Mouse (Mus musculus): ENCODE measurements at regions not wholly inside any gene's neighbourhood (a gene's known extent, or its start where the extent isn't known, plus 50 kb on each side); places are given as distances from the start of the nearest gene placed in this dataset.

DNA sequence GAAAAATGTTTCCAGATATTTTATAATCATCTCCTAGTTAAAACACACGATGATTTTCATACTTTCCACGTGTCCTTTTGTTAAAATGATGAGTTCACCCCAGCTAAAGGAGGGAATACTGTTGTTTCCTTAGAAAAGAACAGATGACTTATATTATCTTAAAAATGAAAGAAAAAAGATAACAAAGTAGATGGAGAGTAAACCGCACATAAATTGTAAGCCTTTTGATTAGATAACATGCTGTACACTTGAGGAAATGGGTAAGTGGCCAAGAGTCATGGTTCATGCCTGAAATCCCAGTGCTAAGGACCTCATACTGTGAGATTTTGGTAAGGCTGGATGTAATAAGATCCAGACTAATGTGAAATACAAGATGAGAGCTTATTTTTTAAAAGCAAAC, 372.6 kb downstream of the Cdh9 start:
- no peak for TF ChIP-seq CTCF (IDR thresholded peaks at IDR 0.05; ENCODE audit: control insufficient read depth, insufficient read depth, insufficient replicate concordance, low read depth, low read length)
- no peak for TF ChIP-seq POLR2A (IDR thresholded peaks at IDR 0.05; ENCODE audit: control insufficient read depth, low read depth, low read length)
